Mouse (Mus musculus) lung, adult 2 months (tissue): ENCODE results near the gene D230025D16Rik. TPM values are rescaled to one million over a fixed set of nuclear protein-coding genes. Genes with fewer than 3 reads are reported as not detected.

ENCODE experiments used
- DNase-seq: peaks from one replicate; pipeline ENCODE4 v3.0.0; 2022
- H3K4me1 ChIP-seq: fragments of 200-500 bp; 2 replicates; pipeline ENCODE4 v1.6.1; 2011; ENCODE audit warnings: low read length; ENCODE audit not compliant: control insufficient read depth, insufficient read depth
- H3K4me3 ChIP-seq: fragments of 200-500 bp; replicated peaks from 2 replicates; pipeline ENCODE3; 2011; ENCODE audit warnings: low read depth, mild to moderate bottlenecking, control low read depth, low read length; ENCODE audit errors: extremely low read depth
- CTCF ChIP-seq: fragments of 200-500 bp; IDR thresholded peaks from 2 replicates; pipeline ENCODE4 v1.5.1; 2011; ENCODE audit warnings: mild to moderate bottlenecking, low read length, control low read depth; ENCODE audit not compliant: insufficient read depth
- POLR2A ChIP-seq: fragments of 200-500 bp; IDR thresholded peaks from 2 replicates; pipeline ENCODE4 v1.6.1; 2011; ENCODE audit warnings: low read depth, mild to moderate bottlenecking, control low read depth, low read length, borderline replicate concordance; ENCODE audit errors: extremely low read depth
- WGBS: fragments of 180-500 bp; shearing (Covaris S2); methylation state at CpG from one replicate; pipeline ENCODE4 v1.1.7; 2018; 5-methylcytosine and 5-hydroxymethylcytosine counted together
- polyA plus RNA-seq: library from polyadenylated mRNA; depleted of rRNA; stranded (reverse); fragments of >200 nt; gene quantifications from 2 replicates; pipeline ENCODE4 v1.2.3, GENCODE M21; 2012; rRNA removed

The D230025D16Rik gene
- polyA plus RNA-seq, 1 experiment = 64.8 TPM

DNA sequence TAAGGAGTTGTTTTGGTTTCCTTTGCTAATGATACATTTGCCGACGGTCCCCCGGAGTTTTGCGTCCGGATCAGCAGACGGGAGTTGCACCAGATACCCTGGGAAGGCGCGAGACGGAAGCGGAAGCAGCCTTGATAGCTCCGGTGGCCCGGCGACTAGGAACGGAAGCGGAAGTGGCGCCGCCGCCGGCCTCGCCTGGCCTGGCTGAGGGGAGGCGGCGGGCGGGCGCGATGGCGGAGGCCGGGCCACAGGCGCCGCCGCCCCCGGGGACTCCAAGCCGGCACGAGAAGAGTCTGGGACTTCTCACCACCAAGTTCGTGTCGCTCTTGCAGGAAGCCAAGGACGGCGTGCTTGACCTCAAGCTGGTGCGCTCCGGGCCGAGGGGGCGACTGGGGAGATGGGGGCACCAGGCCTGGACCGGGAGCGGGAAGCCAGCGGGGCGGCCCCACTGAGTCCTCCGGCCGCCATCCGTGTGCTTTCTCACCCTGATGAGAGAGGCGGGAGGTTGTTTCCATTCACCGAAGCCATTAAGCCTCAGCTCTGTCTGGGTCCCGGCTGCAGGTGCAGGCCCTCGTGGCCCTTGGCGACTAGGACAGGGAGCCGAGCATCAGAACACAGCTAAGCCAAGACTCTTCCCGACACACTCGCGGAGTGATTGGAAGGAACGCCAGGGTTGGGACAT, 72.7 kb downstream of the D230025D16Rik start, which contains the start of gene E2f4:
TSS of gene E2f4 (plus strand) at position 153 of the 682 bp plus-strand sequence.
- TF ChIP-seq CTCF = no peak
- TF ChIP-seq POLR2A = no peak
- WGBS = under 1% methylated on average over 58 of the region's 58 CpGs
- peak within 1 kb of the TSS; percentile 83 for H3K4me3 ChIP-seq
- H3K4me1 ChIP-seq = peaks cover 18% of the 10 kb centered on the region
- DNase-seq = peak; percentile 84

GRCm38 (mm10) chr8:105298351-105299252, 73.7 kb downstream of the D230025D16Rik start:
- peak overlapping the region; percentile 83 for H3K4me3 ChIP-seq
- no peak for DNase-seq
- TF ChIP-seq POLR2A = no peak
- WGBS = 38% methylated on average over 18 of the region's 18 CpGs
- peaks cover 18% of the 10 kb centered on the region for H3K4me1 ChIP-seq

DNA sequence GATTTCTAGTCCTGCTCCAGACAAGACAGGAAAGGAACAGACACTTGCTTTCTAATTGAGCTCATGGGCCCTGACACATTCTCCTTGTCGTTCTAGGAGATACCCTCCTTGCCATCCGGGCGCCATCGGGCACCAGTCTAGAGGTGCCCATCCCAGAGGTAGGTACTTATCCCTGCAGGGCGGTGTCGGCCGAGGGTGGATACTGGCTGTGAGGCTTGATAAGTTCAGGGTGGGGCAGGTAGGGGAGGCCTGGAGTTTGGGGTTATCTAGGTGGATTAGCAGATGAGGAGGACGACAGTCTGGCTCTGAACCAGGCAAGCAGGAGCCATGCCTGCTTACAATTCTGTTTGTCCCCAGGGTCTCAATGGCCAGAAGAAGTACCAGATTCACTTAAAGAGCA, 75.0 kb downstream of the D230025D16Rik start:
- WGBS = 94% methylated on average over 8 of the region's 8 CpGs
- TF ChIP-seq CTCF = no peak
- TF ChIP-seq POLR2A = no peak
- DNase-seq = no peak
- Histone ChIP-seq H3K4me3 (no peak overlapping the region), H3K4me1 (peaks cover 21% of the 10 kb centered on the region)

Other genes starting within 250 kb of the D230025D16Rik start
- not detected in 2 replicates for gene Ces2h, start 224.3 kb upstream of the D230025D16Rik start, polyA plus RNA-seq
- gene Ces3a, start 176.5 kb upstream of the D230025D16Rik start, polyA plus RNA-seq = 0.18 and 0.69 TPM in 2 replicates
- gene Ces3b, start 141.4 kb upstream of the D230025D16Rik start, polyA plus RNA-seq = 0.17 and 0.24 TPM in 2 replicates
- not detected in 2 replicates for gene Ces4a, start 93.3 kb upstream of the D230025D16Rik start, polyA plus RNA-seq
- gene Cbfb, start 54.5 kb upstream of the D230025D16Rik start, polyA plus RNA-seq = 9.6 and 10.9 TPM in 2 replicates
- 35.5 and 39.2 TPM in 2 replicates for gene B3gnt9, start 30.0 kb downstream of the D230025D16Rik start, polyA plus RNA-seq
- 21.3 and 23.8 TPM in 2 replicates for gene Tradd, start 39.5 kb downstream of the D230025D16Rik start, polyA plus RNA-seq
- 15.5 and 16.8 TPM in 2 replicates for gene Fbxl8, start 39.5 kb downstream of the D230025D16Rik start, polyA plus RNA-seq
- 20.3 and 22.1 TPM in 2 replicates for gene Hsf4, start 44.7 kb downstream of the D230025D16Rik start, polyA plus RNA-seq
- gene Nol3, start 51.0 kb downstream of the D230025D16Rik start, polyA plus RNA-seq = 10.7 and 11.8 TPM in 2 replicates
- gene 4931428F04Rik, start 64.7 kb downstream of the D230025D16Rik start, polyA plus RNA-seq = 4.2 and 6.0 TPM in 2 replicates
- 49.2 and 57.5 TPM in 2 replicates for gene Exoc3l, start 71.0 kb downstream of the D230025D16Rik start, polyA plus RNA-seq
- gene E2f4, start 72.5 kb downstream of the D230025D16Rik start, polyA plus RNA-seq = 109 and 127 TPM in 2 replicates
- 39.2 and 50.3 TPM in 2 replicates for gene Elmo3, start 80.5 kb downstream of the D230025D16Rik start, polyA plus RNA-seq
- 7.6 and 13.2 TPM in 2 replicates for gene Lrrc29, start 101.1 kb downstream of the D230025D16Rik start, polyA plus RNA-seq
- gene Tmem208, start 101.2 kb downstream of the D230025D16Rik start, polyA plus RNA-seq = 86.2 and 104 TPM in 2 replicates
- 89.2 and 114 TPM in 2 replicates for gene Fhod1, start 122.8 kb downstream of the D230025D16Rik start, polyA plus RNA-seq
- gene Slc9a5, start 123.7 kb downstream of the D230025D16Rik start, polyA plus RNA-seq = 7.4 and 8.1 TPM in 2 replicates
- gene Plekhg4, start 148.1 kb downstream of the D230025D16Rik start, polyA plus RNA-seq = 0.25 and 0.36 TPM in 2 replicates
- 0.27 and 0.32 TPM in 2 replicates for gene Kctd19, start 188.4 kb downstream of the D230025D16Rik start, polyA plus RNA-seq
- 5.5 and 7.5 TPM in 2 replicates for gene Lrrc36, start 188.4 kb downstream of the D230025D16Rik start, polyA plus RNA-seq
- 785 and 816 TPM in 2 replicates for gene Tppp3, start 246.4 kb downstream of the D230025D16Rik start, polyA plus RNA-seq